Mouse (Mus musculus): ENCODE measurements around the gene Iffo1.

DNA sequence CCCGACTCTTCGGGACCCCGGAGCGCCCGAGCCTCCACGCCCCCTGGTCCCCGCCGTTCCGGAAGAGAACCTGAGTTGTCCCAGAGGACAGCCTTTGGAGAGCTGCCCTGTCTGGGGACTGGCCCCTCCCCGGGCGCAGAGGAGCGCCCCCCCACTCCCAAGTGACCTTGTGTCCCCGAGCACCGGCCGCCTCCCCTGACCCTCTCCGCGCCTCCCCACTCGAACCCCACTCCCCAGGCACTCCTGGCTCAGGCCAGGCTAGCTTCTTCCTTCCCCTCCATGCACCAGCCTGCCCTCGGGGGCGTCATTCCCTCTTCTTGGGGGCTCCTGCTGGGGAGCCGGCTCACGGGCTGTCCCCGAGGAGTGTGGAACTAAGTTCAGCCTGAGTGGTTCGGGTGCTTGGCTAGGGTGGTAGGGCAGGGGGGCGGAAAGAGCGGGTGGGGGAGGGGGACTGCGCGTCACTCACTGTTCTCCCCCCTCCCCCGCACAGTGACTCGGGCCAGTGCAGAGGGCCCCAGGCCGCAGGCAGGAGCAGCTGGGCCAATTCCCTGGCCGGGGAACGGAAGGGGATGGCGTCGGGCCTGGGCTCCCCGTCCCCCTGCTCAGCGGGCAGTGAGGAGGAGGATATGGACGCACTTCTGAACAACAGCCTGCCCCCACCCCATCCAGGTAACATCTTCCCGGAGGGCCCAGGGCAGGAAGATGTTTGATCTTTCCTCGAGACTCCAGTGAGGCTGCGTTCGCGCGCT is 48.3 kb upstream of the Iffo1 start:
- no peak for TF ChIP-seq MAX (IDR thresholded peaks at IDR 0.05; ENCODE audit: low read length)
- peak; percentile 37; the same call in 1 of the 2 replicates for TF ChIP-seq NRF1 (IDR thresholded peaks at IDR 0.05; ENCODE audit: insufficient read depth, low read depth, low read length, poor library complexity, severe bottlenecking)
- TF ChIP-seq EP300 (IDR thresholded peaks at IDR 0.05; ENCODE audit: low read depth in 1 of 2, low read length in 2 of 2), result no peak
- TF ChIP-seq BHLHE40 (IDR thresholded peaks at IDR 0.05; ENCODE audit: borderline replicate concordance, low read depth, low read length), result no peak

All from MEL (cell line).